22 mouse cellular contexts compared by ENCODE assay signal in the genomic region with DNA sequence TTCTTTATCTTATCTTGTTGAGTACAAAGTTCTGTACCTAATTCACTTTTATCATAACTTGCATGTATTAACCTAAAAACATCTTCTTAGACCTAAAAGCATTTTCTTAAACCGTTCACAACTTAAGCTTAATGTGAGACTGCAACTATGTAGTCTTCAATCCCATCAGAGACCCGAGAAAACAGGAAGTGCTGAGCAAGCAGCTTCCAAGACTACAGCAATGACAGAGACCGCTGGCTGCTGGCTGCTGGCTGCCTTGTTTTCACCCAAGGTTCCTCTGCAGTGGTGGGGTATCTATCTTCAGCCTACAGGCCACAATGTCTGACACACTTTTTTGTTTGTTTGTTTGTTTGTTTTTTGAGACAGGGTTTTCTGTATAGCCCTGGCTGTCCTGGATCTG. TPM values are rescaled to one million over a fixed set of nuclear protein-coding genes. Genes with fewer than 3 reads are reported as not detected.
DNase-seq lines count a peak whose midpoint lies in the region; ATAC-seq and TF ChIP-seq lines count a peak whose summit lies in the region.
"Had no signal": no experiment of that assay in that cellular context is flagged by ENCODE, and none has a peak within 500 bp of the region (broad histone marks: within the 10 kb centered on the region; RNA-seq: fewer than 3 reads in every experiment).

No protein-coding gene starts in this region.

- no peak for TF ChIP-seq RAD21 in MEL (IDR thresholded peaks at IDR 0.05; ENCODE audit: low read depth, low read length)

- H3K9ac ChIP-seq in liver, embryonic 14.5 days (replicated peaks), result peak overlapping the region; percentile 7; the same call in 1 of the 2 replicates
- H3K9ac ChIP-seq in liver, postnatal 0 days (replicated peaks), result no peak overlapping the region
- H3K9ac ChIP-seq in MEL (ENCODE audit: control insufficient read depth, low read depth, low read length, poor library complexity, severe bottlenecking), result no peak overlapping the region
- H3K9ac ChIP-seq: embryonic facial prominence, embryonic 15.5 days; forebrain, embryonic 15.5 days; heart, embryonic 15.5 days; hindbrain, embryonic 13.5 days had no signal

- peaks cover 17% of the 10 kb centered on the region for H3K36me3 ChIP-seq in liver, embryonic 14.5 days (replicated peaks; ENCODE audit: control insufficient read depth, insufficient read depth, low read depth)
- peaks cover 24% of the 10 kb centered on the region for H3K36me3 ChIP-seq in liver, postnatal 0 days (replicated peaks; ENCODE audit: insufficient read depth, low read length)
- peaks cover 0 to 9% of the 10 kb centered on the region in 2 experiments; a peak in 2 of 4 replicates for H3K36me3 ChIP-seq in MEL (ENCODE audit: control insufficient read depth in 1 of 2, insufficient read depth in 2 of 2, low read length in 2 of 2)

- no peaks in the 10 kb centered on the region for H3K27me3 ChIP-seq in liver, embryonic 14.5 days (ENCODE audit: control insufficient read depth, insufficient read depth, low read length)
- H3K27me3 ChIP-seq in liver, postnatal 0 days (ENCODE audit: insufficient read depth, low read length), result no peaks in the 10 kb centered on the region
- no peaks in the 10 kb centered on the region for H3K27me3 ChIP-seq in MEL (ENCODE audit: control insufficient read depth in 1 of 2, insufficient read depth in 2 of 2, low read length in 2 of 2)
- H3K27me3 ChIP-seq: embryonic facial prominence, embryonic 15.5 days; forebrain, embryonic 15.5 days; heart, embryonic 15.5 days; hindbrain, embryonic 13.5 days; Patski had no signal

- H3K79me2 ChIP-seq in MEL (ENCODE audit: control insufficient read depth, insufficient read depth, low read length, poor library complexity), result peaks cover 14% of the 10 kb centered on the region

- H3K27ac ChIP-seq in liver, embryonic 14.5 days, result peak overlapping the region; percentile 11; the same call in 1 of the 2 replicates
- H3K27ac ChIP-seq in liver, postnatal 0 days (ENCODE audit: low read depth), result no peak overlapping the region
- peak overlapping the region; percentile 30 for H3K27ac ChIP-seq in MEL (ENCODE audit: control insufficient read depth, low read depth, low read length)
- H3K27ac ChIP-seq: embryonic facial prominence, embryonic 15.5 days; forebrain, embryonic 15.5 days; heart, embryonic 10.5 days; heart, embryonic 15.5 days; hindbrain, embryonic 13.5 days; hindbrain, postnatal 0 days had no signal

- ATAC-seq in liver, embryonic 14.5 days (ENCODE audit: insufficient read depth), result no peak
- no peak for ATAC-seq in liver, postnatal 0 days
- ATAC-seq: activated CD4-positive, CD25-positive, alpha-beta regulatory T cell, adult 4 months; forebrain, embryonic 15.5 days; hindbrain, postnatal 0 days; Patski had no signal

- no peak overlapping the region for H3K4me3 ChIP-seq in liver, embryonic 14.5 days (ENCODE audit: insufficient read depth in 1 of 2, low read depth in 2 of 2, low read length in 2 of 2)
- no peak overlapping the region for H3K4me3 ChIP-seq in liver, postnatal 0 days (ENCODE audit: low read depth, low read length)
- no peak overlapping the region for H3K4me3 ChIP-seq in MEL (ENCODE audit: control insufficient read depth in 1 of 2, insufficient read depth in 1 of 2, low read depth in 2 of 2, low read length in 2 of 2)
- H3K4me3 ChIP-seq: embryonic facial prominence, embryonic 15.5 days; erythroblast, embryonic 14.5 days; forebrain, embryonic 15.5 days; heart, embryonic 10.5 days; heart, embryonic 15.5 days; hindbrain, embryonic 13.5 days had no signal

- H3K4me2 ChIP-seq in liver, embryonic 14.5 days (ENCODE audit: low read depth), result no peak overlapping the region
- no peak overlapping the region for H3K4me2 ChIP-seq in liver, postnatal 0 days (ENCODE audit: low read depth, low read length)
- H3K4me2 ChIP-seq: embryonic facial prominence, embryonic 15.5 days; heart, embryonic 15.5 days; hindbrain, embryonic 13.5 days had no signal

- TF ChIP-seq EP300 in liver, embryonic 14.5 days (IDR thresholded peaks at IDR 0.05; ENCODE audit: low read depth), result no peak
- no peak for TF ChIP-seq EP300 in liver, postnatal 0 days (IDR thresholded peaks at IDR 0.05; ENCODE audit: low read depth)
- TF ChIP-seq EP300 in MEL (IDR thresholded peaks at IDR 0.05; ENCODE audit: low read depth in 1 of 2, low read length in 2 of 2), result no peak

- TF ChIP-seq POLR2A in MEL (IDR thresholded peaks at IDR 0.05; ENCODE audit: control insufficient read depth in 1 of 2, insufficient read depth in 1 of 2, low read depth in 1 of 2, low read length in 2 of 2, poor library complexity in 1 of 2), result no peak

- H3K9me3 ChIP-seq in liver, embryonic 14.5 days (ENCODE audit: control insufficient read depth, low read length), result no peaks in the 10 kb centered on the region
- no peaks in the 10 kb centered on the region for H3K9me3 ChIP-seq in liver, postnatal 0 days (ENCODE audit: low read length)
- no peaks in the 10 kb centered on the region for H3K9me3 ChIP-seq in MEL (replicated peaks; ENCODE audit: insufficient read depth, low read length)
- H3K9me3 ChIP-seq: embryonic facial prominence, embryonic 15.5 days; forebrain, embryonic 15.5 days; heart, embryonic 10.5 days; heart, embryonic 15.5 days; hindbrain, embryonic 13.5 days had no signal

- no peak for DNase-seq in liver, embryonic 14.5 days (ENCODE audit: low read depth in 3 of 3, low spot score in 3 of 3)
- no peak for DNase-seq in liver, postnatal 0 days
- DNase-seq in MEL (ENCODE audit: low read depth, low spot score), result peak; percentile 73
- peak; percentile 40 for DNase-seq in induced T-regulatory cell, adult 2 months (ENCODE audit: low read depth)
- DNase-seq in thymus, postnatal 10 days (ENCODE audit: low spot score in 2 of 2), result no peak
- no peak for DNase-seq in adrenal gland, postnatal 4 days (ENCODE audit: low spot score in 2 of 2)
- DNase-seq in left cerebral cortex, adult 18-20 months (ENCODE audit: low spot score in 2 of 2), result no peak
- DNase-seq: adrenal gland, postnatal 14 days; cerebellum, adult 2 months; cerebellum, postnatal 10 days; embryo, embryonic 11 days; gastrocnemius, postnatal 36 days; heart, postnatal 14 days had no signal

- 33% methylated on average over 3 of the region's 3 CpGs for WGBS in liver, embryonic 14.5 days (ENCODE audit: insufficient replicate concordance)
- WGBS in liver, postnatal 0 days (ENCODE audit: insufficient replicate concordance), result 42% methylated on average over 3 of the region's 3 CpGs

- peaks cover 6 to 18% of the 10 kb centered on the region in 2 experiments for H3K4me1 ChIP-seq in liver, embryonic 14.5 days (replicated peaks; ENCODE audit: control insufficient read depth in 2 of 2, insufficient read depth in 2 of 2, low read length in 1 of 2)
- peaks cover 14% of the 10 kb centered on the region for H3K4me1 ChIP-seq in liver, postnatal 0 days (ENCODE audit: insufficient read depth)
- peaks cover 8% of the 10 kb centered on the region in 2 experiments for H3K4me1 ChIP-seq in MEL (ENCODE audit: control insufficient read depth in 1 of 2, insufficient read depth in 2 of 2, low read length in 2 of 2)

- TF ChIP-seq CTCF in liver, embryonic 14.5 days (IDR thresholded peaks at IDR 0.05; ENCODE audit: low read depth), result no peak
- TF ChIP-seq CTCF in liver, postnatal 0 days (IDR thresholded peaks at IDR 0.05; ENCODE audit: low read depth), result no peak
- no peak for TF ChIP-seq CTCF in MEL (IDR thresholded peaks at IDR 0.05 in 2 of 3, conservative IDR thresholded peaks at IDR 0.05 in 1 of 3; ENCODE audit: control insufficient read depth in 1 of 3, insufficient read depth in 1 of 3, low read depth in 2 of 3, low read length in 3 of 3, poor library complexity in 1 of 3, severe bottlenecking in 1 of 3)

TF ChIP-seq in MEL, 35 proteins besides CTCF, POLR2A, EP300 and RAD21 (continues in another document):
- peak; percentile 93 for TF ChIP-seq MAFK (IDR thresholded peaks at IDR 0.05; ENCODE audit: borderline replicate concordance, low read depth, low read length)

RNA-seq across cellular contexts. Expression of a gene that starts 1.9 kb away (rescaled TPM):
- polyA plus RNA-seq in liver, embryonic 14.5 days (2012; rRNA removed), result 77.7 and 126 TPM in 2 replicates
- 174 and 186 TPM in 2 replicates for polyA plus RNA-seq in liver, embryonic 14.5 days (2014; fragmentation: Nextera tagmentation; extraction: Ambion mirVana)
- 109 and 112 TPM in 2 replicates for polyA plus RNA-seq in liver, postnatal 0 days (2015; fragmentation: Nextera tagmentation; extraction: Ambion mirVana)
- 259 and 271 TPM in 2 replicates for total RNA-seq in MEL (2012; rRNA removed)
- 1,000 to 10,000 TPM in 1 of 2 experiments, 100 to 1,000 TPM in 1; 428 to 1,459 TPM for polyA plus RNA-seq in MEL (2012; ENCODE audit: insufficient read depth in 1 of 2, insufficient read length in 2 of 2, low read depth in 1 of 2, low replicate concordance in 2 of 2, missing spikeins in 1 of 2)
- 100 to 1,000 TPM; 203 to 210 TPM for total RNA-seq in adrenal gland, postnatal 4 days (2021)
- total RNA-seq in left cerebral cortex, adult 18-20 months (2021), result 100 to 1,000 TPM; 210 to 211 TPM

RNA-seq across cellular contexts. Expression of a gene that starts 16.5 kb away (rescaled TPM):
- 0.55 and 0.78 TPM in 2 replicates for polyA plus RNA-seq in liver, embryonic 14.5 days (2012; rRNA removed)
- 0.62 and 1.1 TPM in 2 replicates for polyA plus RNA-seq in liver, embryonic 14.5 days (2014; fragmentation: Nextera tagmentation; extraction: Ambion mirVana)
- polyA plus RNA-seq in liver, postnatal 0 days (2015; fragmentation: Nextera tagmentation; extraction: Ambion mirVana), result 1.6 and 1.8 TPM in 2 replicates
- not detected in 2 replicates for total RNA-seq in MEL (2012; rRNA removed)
- polyA plus RNA-seq in MEL (2012; ENCODE audit: insufficient read depth in 1 of 2, insufficient read length in 2 of 2, low read depth in 1 of 2, low replicate concordance in 2 of 2, missing spikeins in 1 of 2), result under 1 TPM in 1 of 2 experiments, not detected in 1; 0.10 TPM
- 1 to 10 TPM; 4.2 to 4.9 TPM for total RNA-seq in adrenal gland, postnatal 4 days (2021)
- under 1 TPM; 0.49 to 0.70 TPM for total RNA-seq in left cerebral cortex, adult 18-20 months (2021)
- total RNA-seq: hindbrain, postnatal 0 days had no signal
- polyA plus RNA-seq: erythroblast, embryonic 14.5 days had no signal

RNA-seq across cellular contexts. Expression of a gene that starts 18.3 kb away (rescaled TPM):
- polyA plus RNA-seq in liver, embryonic 14.5 days (2012; rRNA removed), result 11.1 and 11.2 TPM in 2 replicates
- polyA plus RNA-seq in liver, embryonic 14.5 days (2014; fragmentation: Nextera tagmentation; extraction: Ambion mirVana), result 8.1 and 8.4 TPM in 2 replicates
- polyA plus RNA-seq in liver, postnatal 0 days (2015; fragmentation: Nextera tagmentation; extraction: Ambion mirVana), result 7.2 TPM in 2 replicates
- 7.7 and 9.4 TPM in 2 replicates for total RNA-seq in MEL (2012; rRNA removed)
- polyA plus RNA-seq in MEL (2012; ENCODE audit: insufficient read depth in 1 of 2, insufficient read length in 2 of 2, low read depth in 1 of 2, low replicate concordance in 2 of 2, missing spikeins in 1 of 2), result 10 to 100 TPM in 1 of 2 experiments, not detected in 1; 19.1 TPM
- total RNA-seq in adrenal gland, postnatal 4 days (2021), result 10 to 100 TPM; 35.7 to 42.0 TPM
- 10 to 100 TPM; 26.8 to 31.8 TPM for total RNA-seq in left cerebral cortex, adult 18-20 months (2021)

RNA-seq across cellular contexts. Expression of a gene that starts 30.3 kb away (rescaled TPM):
- 13.3 and 20.5 TPM in 2 replicates for polyA plus RNA-seq in liver, embryonic 14.5 days (2012; rRNA removed)
- 12.4 and 15.6 TPM in 2 replicates for polyA plus RNA-seq in liver, embryonic 14.5 days (2014; fragmentation: Nextera tagmentation; extraction: Ambion mirVana)
- 31.7 and 35.5 TPM in 2 replicates for polyA plus RNA-seq in liver, postnatal 0 days (2015; fragmentation: Nextera tagmentation; extraction: Ambion mirVana)
- total RNA-seq in MEL (2012; rRNA removed), result 108 and 129 TPM in 2 replicates
- polyA plus RNA-seq in MEL (2012; ENCODE audit: insufficient read depth in 1 of 2, insufficient read length in 2 of 2, low read depth in 1 of 2, low replicate concordance in 2 of 2, missing spikeins in 1 of 2), result 100 to 1,000 TPM in 1 of 2 experiments, 10 to 100 TPM in 1; 95.9 to 142 TPM
- total RNA-seq in adrenal gland, postnatal 4 days (2021), result 1 to 10 TPM; 7.8 to 7.9 TPM
- total RNA-seq in left cerebral cortex, adult 18-20 months (2021), result 1 to 10 TPM; 3.2 to 3.6 TPM
- polyA plus RNA-seq: activated CD4-positive, CD25-positive, alpha-beta regulatory T cell, adult 4 months had no signal

Comparison
In these comparisons a context has a peak if more than half of its experiments do, and no peak if none do; other contexts are left out.
1. DNase-seq: peak in MEL (single experiment) and induced T-regulatory cell, adult 2 months (single experiment); none in liver, embryonic 14.5 days (0 of 3), liver, postnatal 0 days (single experiment), thymus, postnatal 10 days (0 of 2), adrenal gland, postnatal 4 days (0 of 2) and left cerebral cortex, adult 18-20 months (0 of 2).